Mouse (Mus musculus) forebrain, embryonic 14.5 days (tissue): Measurements from ENCODE around the gene Osbpl10. TPM values are rescaled to one million over a fixed set of nuclear protein-coding genes. Genes with fewer than 3 reads are reported as not detected.

Experiments used
- ATAC-seq: fragments of 200-750 bp; cut with Nextera tagmentation; 2 replicates; pipeline ENCODE4 v1.8.0; 2017; ENCODE audit warnings: mild to moderate bottlenecking, moderate library complexity
- DNase-seq: peaks from one replicate; pipeline ENCODE4 v3.0.0-alpha.2; 2015; ENCODE audit warnings: low spot score
- H3K27ac ChIP-seq: fragments of 300-500 bp; sonication (generic); 2 replicates; pipeline ENCODE4 v1.5.1; 2014; ENCODE audit warnings: low read depth, mild to moderate bottlenecking, control low read depth, low read length, moderate library complexity
- H3K27me3 ChIP-seq: fragments of 300-500 bp; sonication (generic); replicated peaks from 2 replicates; pipeline ENCODE4 v1.6.1; 2014; ENCODE audit warnings: low read length, control low read depth, mixed read lengths; ENCODE audit not compliant: control insufficient read depth, insufficient read depth
- H3K36me3 ChIP-seq: fragments of 300-500 bp; sonication (generic); 2 replicates; pipeline ENCODE4 v1.6.1; 2014; ENCODE audit warnings: low read length, control low read depth; ENCODE audit not compliant: control insufficient read depth, insufficient read depth
- H3K4me1 ChIP-seq: fragments of 300-500 bp; sonication (generic); 2 replicates; pipeline ENCODE4 v1.6.1; 2014; ENCODE audit warnings: antibody characterized with exemption, low read length, control low read depth; ENCODE audit not compliant: control insufficient read depth, insufficient read depth
- H3K4me2 ChIP-seq: fragments of 300-500 bp; sonication (generic); 2 replicates; pipeline ENCODE4 v1.6.1; 2014; ENCODE audit warnings: mild to moderate bottlenecking, control low read depth, low read length
- H3K4me3 ChIP-seq: fragments of 300-500 bp; sonication (generic); 2 replicates; pipeline ENCODE4 v1.5.1; 2014; ENCODE audit warnings: low read depth, low read length, control low read depth
- H3K9ac ChIP-seq: fragments of 300-500 bp; sonication (generic); 2 replicates; pipeline ENCODE4 v1.6.1; 2014; ENCODE audit warnings: mild to moderate bottlenecking, low read length, control low read depth, moderate library complexity
- H3K9me3 ChIP-seq: fragments of 300-500 bp; sonication (generic); replicated peaks from 2 replicates; pipeline ENCODE4 v1.6.1; 2016; ENCODE audit warnings: low read length, control low read depth, mixed read lengths; ENCODE audit not compliant: control insufficient read depth
- WGBS: fragments of 180-500 bp; shearing (Covaris S2); extraction: QIAGEN DNeasy Blood & Tissue Kit; methylation state at CpG from one replicate; pipeline ENCODE4 v1.1.7; 2014; 5-methylcytosine and 5-hydroxymethylcytosine counted together
- polyA plus RNA-seq: library from polyadenylated mRNA; unstranded; fragments of >200 nt; fragmentation: Nextera tagmentation; extraction: Ambion mirVana; gene quantifications from 2 replicates; pipeline ENCODE4 v1.2.1, GENCODE M21; 2014

Osbpl10 gene
- polyA plus RNA-seq, 1 experiment from 2014 or later = 1.4 TPM

GRCm38 (mm10) chr9:115032786-115033185 lies 54.4 kb downstream of the Osbpl10 start:
- no peak overlapping the region for H3K27ac ChIP-seq

GRCm38 (mm10) chr9:115034271-115034670 lies 55.9 kb downstream of the Osbpl10 start:
- H3K4me3 ChIP-seq = no peak overlapping the region
- no peak overlapping the region for H3K9ac ChIP-seq
- H3K36me3 ChIP-seq = no peaks in the 10 kb centered on the region
- 73% methylated on average over 6 of the region's 6 CpGs for WGBS
- no peak overlapping the region for H3K4me2 ChIP-seq
- DNase-seq (no peak), ATAC-seq (no peak)
- peaks cover 24% of the 10 kb centered on the region for H3K4me1 ChIP-seq
- H3K27ac ChIP-seq = no peak overlapping the region
- H3K27me3 ChIP-seq = no peaks in the 10 kb centered on the region
- no peaks in the 10 kb centered on the region for H3K9me3 ChIP-seq

More at GRCm38 (mm10) chr9:115032786-115033185, 54.4 kb downstream of the Osbpl10 start:
- H3K27me3 ChIP-seq = no peaks in the 10 kb centered on the region
- no peak overlapping the region for H3K4me2 ChIP-seq
- no peaks in the 10 kb centered on the region for H3K9me3 ChIP-seq
- DNase-seq = no peak
- WGBS = 70% methylated on average over 7 of the region's 7 CpGs
- no peak overlapping the region for H3K4me3 ChIP-seq
- peaks cover 14% of the 10 kb centered on the region for H3K4me1 ChIP-seq
- no peak overlapping the region for H3K9ac ChIP-seq
- H3K36me3 ChIP-seq = no peaks in the 10 kb centered on the region
- no peak for ATAC-seq

GRCm38 (mm10) chr9:115034788-115035187 lies 56.4 kb downstream of the Osbpl10 start:
- ATAC-seq = no peak
- no peak overlapping the region for H3K27ac ChIP-seq
- H3K4me1 ChIP-seq = peaks cover 20% of the 10 kb centered on the region
- H3K9me3 ChIP-seq = no peaks in the 10 kb centered on the region
- H3K9ac ChIP-seq = no peak overlapping the region
- H3K4me2 ChIP-seq = no peak overlapping the region
- no peaks in the 10 kb centered on the region for H3K27me3 ChIP-seq
- no peak for DNase-seq
- WGBS = 61% methylated on average over 7 of the region's 7 CpGs
- no peak overlapping the region for H3K4me3 ChIP-seq
- H3K36me3 ChIP-seq = no peaks in the 10 kb centered on the region

- H3K27me3 ChIP-seq = no peaks in the 10 kb centered on the region
- DNase-seq = peak; percentile 91
- H3K4me1 ChIP-seq = peaks cover 19% of the 10 kb centered on the region
- no peak overlapping the region for H3K4me3 ChIP-seq
- peak overlapping the region; percentile 52; the same call in 1 of the 2 replicates for H3K27ac ChIP-seq
- 0 out of 2 replicates have a peak overlapping the region, but pooled peaks have one; percentile 21 for H3K9ac ChIP-seq
- ATAC-seq = peak; percentile 84
- peak overlapping the region; percentile 28 for H3K4me2 ChIP-seq
- no peaks in the 10 kb centered on the region for H3K36me3 ChIP-seq
- 3% methylated on average over 14 of the region's 14 CpGs for WGBS
- no peaks in the 10 kb centered on the region for H3K9me3 ChIP-seq
Measured at GRCm38 (mm10) chr9:115038215-115038614, 59.8 kb downstream of the Osbpl10 start.

- Histone ChIP-seq H3K36me3 (no peaks in the 10 kb centered on the region), H3K4me3 (no peak overlapping the region), H3K27me3 (no peaks in the 10 kb centered on the region), H3K9ac (0 out of 2 replicates have a peak overlapping the region, but pooled peaks have one; percentile 21), H3K4me1 (peaks cover 19% of the 10 kb centered on the region), H3K4me2 (peak overlapping the region; percentile 28; the same call in 1 of the 2 replicates), H3K9me3 (no peaks in the 10 kb centered on the region), H3K27ac (peak overlapping the region; percentile 52; the same call in 1 of the 2 replicates)
- 15% methylated on average over 9 of the region's 9 CpGs for WGBS
- peak; percentile 43 for DNase-seq
- peak; percentile 49 for ATAC-seq
Measured at GRCm38 (mm10) chr9:115038686-115039085, 60.3 kb downstream of the Osbpl10 start.

- H3K9ac ChIP-seq = no peak overlapping the region
- H3K4me2 ChIP-seq = no peak overlapping the region
- no peaks in the 10 kb centered on the region for H3K9me3 ChIP-seq
- H3K4me3 ChIP-seq = no peak overlapping the region
- peak; percentile 62 for DNase-seq
- H3K36me3 ChIP-seq = no peaks in the 10 kb centered on the region
- H3K27ac ChIP-seq = no peak overlapping the region
- WGBS = 20% methylated on average over 7 of the region's 7 CpGs
- no peaks in the 10 kb centered on the region for H3K27me3 ChIP-seq
- peak; percentile 27 for ATAC-seq
- H3K4me1 ChIP-seq = peaks cover 19% of the 10 kb centered on the region
Measured at GRCm38 (mm10) chr9:115039245-115039644, 60.9 kb downstream of the Osbpl10 start.

GRCm38 (mm10) chr9:115042571-115042970 lies 64.2 kb downstream of the Osbpl10 start:
- H3K4me3 ChIP-seq = no peak overlapping the region
- no peaks in the 10 kb centered on the region for H3K27me3 ChIP-seq
- 93% methylated on average over 6 of the region's 6 CpGs for WGBS
- H3K4me1 ChIP-seq = peaks cover 15% of the 10 kb centered on the region
- no peak overlapping the region for H3K4me2 ChIP-seq
- no peaks in the 10 kb centered on the region for H3K36me3 ChIP-seq
- H3K9me3 ChIP-seq = no peaks in the 10 kb centered on the region
- H3K9ac ChIP-seq = no peak overlapping the region
- DNase-seq (no peak), ATAC-seq (no peak)
- H3K27ac ChIP-seq = no peak overlapping the region

GRCm38 (mm10) chr9:115042971-115043706 lies 64.8 kb downstream of the Osbpl10 start:
- ATAC-seq (no peak), DNase-seq (peak; percentile 47)
- Histone ChIP-seq H3K36me3 (no peaks in the 10 kb centered on the region), H3K27ac (no peak overlapping the region), H3K27me3 (no peaks in the 10 kb centered on the region), H3K4me1 (peaks cover 12% of the 10 kb centered on the region), H3K4me3 (no peak overlapping the region), H3K9me3 (no peaks in the 10 kb centered on the region), H3K4me2 (no peak overlapping the region), H3K9ac (no peak overlapping the region)
- WGBS = 79% methylated on average over 13 of the region's 13 CpGs
